Mouse (Mus musculus): ENCODE results near the gene Olfr1508.
"Not testable (repeated sequence)": the region's sequence is repeated elsewhere in the genome, so short reads cannot be mapped to it uniquely, and the experiment has no call there.

Gene Olfr1508

GRCm38 (mm10) chr14:52467395-52467794, at the start of gene Olfr1508:
Gene Olfr1508 (minus strand): TSS chr14:52467495.
- no peak for DNase-seq (ENCODE audit: low read depth, low spot score)

GRCm38 (mm10) chr14:52495516-52495915, 28.2 kb upstream of the Olfr1508 start, which contains the start of gene Olfr1507:
Gene Olfr1507 (minus strand): TSS chr14:52495749.
- no peak for DNase-seq (ENCODE audit: low read depth, low spot score)

GRCm38 (mm10) chr14:52465738-52466137, 1.6 kb downstream of the Olfr1508 start:
- DNase-seq (ENCODE audit: low read depth, low spot score): no peak

GRCm38 (mm10) chr14:52461928-52462327, 5.4 kb downstream of the Olfr1508 start:
- DNase-seq (ENCODE audit: low read depth, low spot score): no peak

- DNase-seq (ENCODE audit: low read depth, low spot score): no peak
Observed at GRCm38 (mm10) chr14:52451138-52451537, 16.2 kb downstream of the Olfr1508 start.

- no peak for DNase-seq (ENCODE audit: low read depth, low spot score)
Observed at GRCm38 (mm10) chr14:52442690-52443089, 24.6 kb downstream of the Olfr1508 start, which contains the start of gene Olfr1509. Gene Olfr1509 (plus strand): TSS chr14:52442990.

- no peak for DNase-seq (ENCODE audit: low read depth, low spot score)
Observed at GRCm38 (mm10) chr14:52427686-52428085, 39.6 kb downstream of the Olfr1508 start.

GRCm38 (mm10) chr14:52414273-52414672, 53.0 kb downstream of the Olfr1508 start, which contains the start of gene Olfr1510:
Gene Olfr1510 (minus strand): TSS chr14:52414373.
- no peak for DNase-seq (ENCODE audit: low read depth, low spot score)

GRCm38 (mm10) chr14:52410142-52410919, 57.0 kb downstream of the Olfr1508 start:
- DNase-seq (ENCODE audit: low read depth, low spot score): not testable (repeated sequence)
